Mouse (Mus musculus) intestine, embryonic 16.5 days (tissue): Measurements from ENCODE around the gene Spop. TPM values are rescaled to one million over a fixed set of nuclear protein-coding genes. Genes with fewer than 3 reads are reported as not detected.

ENCODE experiments used
- ATAC-seq: fragments of 200-750 bp; cut with Nextera tagmentation; 2 replicates; pipeline ENCODE4 v1.8.0; 2017; ENCODE audit warnings: moderate TSS enrichment, moderate library complexity
- H3K27ac ChIP-seq: fragments of 300-500 bp; sonication (generic); 2 replicates; pipeline ENCODE4 v1.5.1; 2014; ENCODE audit warnings: mild to moderate bottlenecking, low read length
- H3K27me3 ChIP-seq: fragments of 300-500 bp; sonication (generic); replicated peaks from 2 replicates; pipeline ENCODE4 v1.6.1; 2014; ENCODE audit warnings: low read length, control low read depth, mixed read lengths; ENCODE audit not compliant: control insufficient read depth, insufficient read depth
- H3K36me3 ChIP-seq: fragments of 300-500 bp; sonication (generic); 2 replicates; pipeline ENCODE4 v1.6.1; 2014; ENCODE audit warnings: low read length, control low read depth; ENCODE audit not compliant: control insufficient read depth, insufficient read depth
- H3K4me1 ChIP-seq: fragments of 300-500 bp; sonication (generic); 2 replicates; pipeline ENCODE4 v1.6.1; 2014; ENCODE audit warnings: low read length, control low read depth, mixed read lengths; ENCODE audit not compliant: control insufficient read depth, insufficient read depth
- H3K4me2 ChIP-seq: fragments of 300-500 bp; sonication (generic); 2 replicates; pipeline ENCODE4 v1.6.1; 2014; ENCODE audit warnings: low read depth, low read length, control low read depth
- H3K4me3 ChIP-seq: fragments of 300-500 bp; sonication (generic); 2 replicates; pipeline ENCODE4 v1.5.1; 2014; ENCODE audit warnings: mild to moderate bottlenecking, low read length
- H3K9ac ChIP-seq: fragments of 300-500 bp; sonication (generic); 2 replicates; pipeline ENCODE4 v1.6.1; 2014; ENCODE audit warnings: low read depth, low read length
- H3K9me3 ChIP-seq: fragments of 300-500 bp; sonication (generic); 2 replicates; pipeline ENCODE4 v1.6.1; 2016; ENCODE audit warnings: low read length, control low read depth; ENCODE audit not compliant: control insufficient read depth
- WGBS: fragments of 180-500 bp; shearing (Covaris S2); extraction: QIAGEN DNeasy Blood & Tissue Kit; methylation state at CpG from one replicate; pipeline ENCODE4 v1.1.7; 2014; 5-methylcytosine and 5-hydroxymethylcytosine counted together
- polyA plus RNA-seq: library from polyadenylated mRNA; unstranded; fragments of >200 nt; fragmentation: Nextera tagmentation; extraction: Ambion mirVana; gene quantifications from 2 replicates; pipeline ENCODE4 v1.2.1, GENCODE M21; 2015

The Spop gene
- polyA plus RNA-seq: 104 and 127 TPM in 2 replicates

GRCm38 (mm10) chr11:95413641-95414535, at the start of gene Spop:
Gene Spop (plus strand): TSS chr11:95414080.
- WGBS: 3% methylated on average over 46 of the region's 58 CpGs
- Histone ChIP-seq H3K4me1 (peaks cover 9% of the 10 kb centered on the region), H3K36me3 (no peaks in the 10 kb centered on the region), H3K9ac (peak within 1 kb of the TSS; percentile 75), H3K27ac (peak within 1 kb of the TSS; percentile 93), H3K27me3 (0 out of 2 replicates have a peak, but pooled peaks cover 2% of the 10 kb centered on the region), H3K4me2 (peak within 1 kb of the TSS; percentile 72), H3K4me3 (peak within 1 kb of the TSS; percentile 70), H3K9me3 (no peaks in the 10 kb centered on the region)
- ATAC-seq: peak; percentile 89

GRCm38 (mm10) chr11:95364388-95364787, 49.5 kb upstream of the Spop start:
- Histone ChIP-seq H3K36me3 (no peaks in the 10 kb centered on the region), H3K4me2 (no peak overlapping the region), H3K27ac (no peak overlapping the region), H3K9me3 (no peaks in the 10 kb centered on the region), H3K4me1 (peaks cover 26% of the 10 kb centered on the region), H3K27me3 (no peaks in the 10 kb centered on the region), H3K4me3 (no peak overlapping the region), H3K9ac (no peak overlapping the region)
- WGBS: 84% methylated on average over 5 of the region's 5 CpGs
- ATAC-seq: no peak

GRCm38 (mm10) chr11:95365596-95365995, 48.3 kb upstream of the Spop start:
- Histone ChIP-seq H3K9me3 (no peaks in the 10 kb centered on the region), H3K36me3 (no peaks in the 10 kb centered on the region), H3K9ac (no peak overlapping the region), H3K4me2 (no peak overlapping the region), H3K4me1 (peaks cover 34% of the 10 kb centered on the region), H3K4me3 (no peak overlapping the region), H3K27ac (peak overlapping the region; percentile 67), H3K27me3 (no peaks in the 10 kb centered on the region)
- WGBS: 53% methylated on average over 10 of the region's 10 CpGs
- peak; percentile 31; the same call in 1 of the 2 replicates for ATAC-seq

- H3K4me1 ChIP-seq: peaks cover 34% of the 10 kb centered on the region
- no peak overlapping the region for H3K4me3 ChIP-seq
- WGBS: 68% methylated on average over 6 of the region's 6 CpGs
- H3K9ac ChIP-seq: no peak overlapping the region
- H3K36me3 ChIP-seq: no peaks in the 10 kb centered on the region
- no peaks in the 10 kb centered on the region for H3K27me3 ChIP-seq
- ATAC-seq: no peak
- H3K27ac ChIP-seq: peak overlapping the region; percentile 67
- no peaks in the 10 kb centered on the region for H3K9me3 ChIP-seq
- no peak overlapping the region for H3K4me2 ChIP-seq
These were observed 47.5 kb upstream of the Spop start for GRCm38 (mm10) chr11:95366280-95366897.

- H3K4me1 ChIP-seq: peaks cover 34% of the 10 kb centered on the region
- ATAC-seq: no peak
- H3K27me3 ChIP-seq: no peaks in the 10 kb centered on the region
- no peak overlapping the region for H3K4me3 ChIP-seq
- no peaks in the 10 kb centered on the region for H3K9me3 ChIP-seq
- no peak overlapping the region for H3K4me2 ChIP-seq
- no peak overlapping the region for H3K9ac ChIP-seq
- no peaks in the 10 kb centered on the region for H3K36me3 ChIP-seq
- WGBS: 73% methylated on average over 8 of the region's 8 CpGs
- peak overlapping the region; percentile 67 for H3K27ac ChIP-seq
These were observed 46.7 kb upstream of the Spop start for GRCm38 (mm10) chr11:95367011-95367735.

- peaks cover 5% of the 10 kb centered on the region; the same call in 1 of the 2 replicates for H3K36me3 ChIP-seq
- H3K4me2 ChIP-seq: no peak overlapping the region
- WGBS: 90% methylated on average over 8 of the region's 8 CpGs
- H3K4me3 ChIP-seq: no peak overlapping the region
- no peaks in the 10 kb centered on the region for H3K27me3 ChIP-seq
- no peak overlapping the region for H3K9ac ChIP-seq
- no peaks in the 10 kb centered on the region for H3K9me3 ChIP-seq
- H3K27ac ChIP-seq: no peak overlapping the region
- no peak for ATAC-seq
- H3K4me1 ChIP-seq: peaks cover 31% of the 10 kb centered on the region
These were observed 45.6 kb upstream of the Spop start for GRCm38 (mm10) chr11:95368231-95368823.

GRCm38 (mm10) chr11:95368871-95369270, 45.0 kb upstream of the Spop start:
- Histone ChIP-seq H3K9me3 (no peaks in the 10 kb centered on the region), H3K36me3 (peaks cover 8% of the 10 kb centered on the region; the same call in 1 of the 2 replicates), H3K4me1 (peaks cover 25% of the 10 kb centered on the region), H3K4me2 (no peak overlapping the region), H3K9ac (no peak overlapping the region), H3K27me3 (no peaks in the 10 kb centered on the region), H3K27ac (no peak overlapping the region), H3K4me3 (no peak overlapping the region)
- 91% methylated on average over 4 of the region's 4 CpGs for whole genome bisulfite sequencing
- ATAC-seq: no peak

GRCm38 (mm10) chr11:95369964-95370890, 43.7 kb upstream of the Spop start:
- Histone ChIP-seq H3K4me3 (no peak overlapping the region), H3K4me2 (no peak overlapping the region), H3K36me3 (peaks cover 8% of the 10 kb centered on the region; the same call in 1 of the 2 replicates), H3K9me3 (no peaks in the 10 kb centered on the region), H3K27me3 (no peaks in the 10 kb centered on the region), H3K4me1 (peaks cover 25% of the 10 kb centered on the region), H3K27ac (peak overlapping the region; percentile 80), H3K9ac (no peak overlapping the region)
- peak; percentile 88 for ATAC-seq
- WGBS: 53% methylated on average over 15 of the region's 15 CpGs
